Mouse (Mus musculus): Measurements from ENCODE around the gene Bag6. TPM values are rescaled to one million over a fixed set of nuclear protein-coding genes. Genes with fewer than 3 reads are reported as not detected.

Bag6 gene
- polyA plus RNA-seq (2015; fragmentation: Nextera tagmentation; extraction: Ambion mirVana): 37.5 and 40.5 TPM in 2 replicates

DNA sequence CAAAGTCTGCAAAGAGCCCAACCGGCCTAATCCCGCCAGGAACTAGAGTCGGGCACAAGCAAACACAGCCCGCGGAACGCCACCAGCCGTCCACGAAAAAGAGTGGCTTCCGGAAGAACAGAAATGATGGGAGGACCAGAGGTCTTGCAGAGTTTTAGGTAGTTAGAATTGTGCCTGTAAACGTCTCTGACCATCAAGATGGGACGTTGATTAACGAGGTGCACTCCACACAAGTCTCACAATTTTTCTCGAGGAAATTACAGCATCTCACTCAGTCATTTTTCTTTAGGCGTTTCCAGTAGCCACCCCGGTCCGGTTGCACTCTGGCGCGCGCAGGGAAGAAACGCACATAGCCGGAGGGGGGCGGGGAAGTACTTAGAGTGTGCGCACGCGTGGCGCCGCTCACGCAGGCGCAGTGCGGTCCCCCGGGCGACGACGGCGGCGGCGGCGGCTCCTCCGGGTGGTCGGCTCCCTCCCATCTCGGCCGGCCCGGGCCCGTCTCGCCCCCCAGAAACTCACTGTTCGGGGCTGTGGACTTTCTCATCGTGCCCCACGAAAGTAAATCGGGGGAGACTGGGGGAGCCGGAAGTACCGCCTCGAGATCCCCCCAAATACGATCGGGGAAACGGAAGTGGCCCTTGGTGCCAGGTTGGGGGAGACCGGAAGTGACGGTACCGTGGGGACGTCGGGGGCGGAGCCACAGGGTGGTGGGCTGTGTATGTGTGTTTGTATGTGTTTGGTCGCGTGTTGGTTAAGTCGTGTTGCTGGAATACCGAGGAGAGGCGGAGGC lies at the start of gene Bag6:
Bag6 (plus strand) TSS at position 378 of the 790 bp plus-strand sequence.
- WGBS: under 1% methylated on average over 66 of the region's 66 CpGs
- Histone ChIP-seq H3K9me3 (replicated peaks; ENCODE audit: control insufficient read depth, low read length) (no peaks in the 10 kb centered on the region), H3K4me1 (ENCODE audit: control insufficient read depth, insufficient read depth, low read length) (peaks cover 16% of the 10 kb centered on the region), H3K4me2 (ENCODE audit: low read depth, low read length) (peak within 1 kb of the TSS; percentile 92), H3K36me3 (ENCODE audit: control insufficient read depth, insufficient read depth) (peaks cover 12% of the 10 kb centered on the region), H3K4me3 (ENCODE audit: low read length) (peak within 1 kb of the TSS; percentile 86), H3K9ac (ENCODE audit: low read length) (peak within 1 kb of the TSS; percentile 90), H3K27me3 (ENCODE audit: control insufficient read depth, insufficient read depth, low read length) (no peaks in the 10 kb centered on the region), H3K27ac (ENCODE audit: low read length) (peak within 1 kb of the TSS; percentile 97)
- ATAC-seq (replicated peaks; ENCODE audit: extremely low read depth, insufficient read depth, low FRiP score): peak; percentile 95

DNA sequence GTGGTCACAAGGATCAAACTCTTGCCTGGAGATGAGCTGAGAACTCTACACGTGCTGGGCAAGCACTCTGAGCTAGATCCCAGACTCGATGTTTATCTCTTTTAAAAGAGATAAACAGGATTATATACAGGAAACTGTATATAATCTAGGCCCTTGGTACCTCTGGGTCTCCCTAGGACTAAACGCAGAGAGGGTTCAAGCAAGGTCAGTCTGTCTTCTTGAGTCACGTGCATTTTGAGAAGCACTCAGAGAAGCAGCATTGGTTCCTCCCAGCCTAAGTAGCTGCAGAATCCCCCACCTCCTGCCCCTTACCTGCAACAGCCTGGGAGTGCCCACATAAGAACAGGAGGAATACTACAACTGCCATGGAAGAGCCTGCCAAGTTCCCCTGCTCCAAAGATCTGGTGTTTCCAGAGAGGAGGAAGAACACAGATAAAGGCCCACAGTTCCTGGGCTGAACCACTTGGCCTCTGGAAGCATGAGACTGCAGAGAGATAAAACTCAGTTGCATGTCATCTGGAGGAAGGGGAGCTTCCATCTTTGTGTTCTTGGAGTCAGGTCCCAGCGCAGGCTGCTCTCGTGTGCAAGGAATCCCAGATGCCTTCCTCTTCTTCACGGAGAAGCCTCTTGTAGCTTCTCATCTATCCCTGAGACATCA lies 49.6 kb upstream of the Bag6 start, which contains the start of gene Ly6g6f:
Ly6g6f (minus strand) TSS at position 403 of the 658 bp plus-strand sequence.
- ATAC-seq (replicated peaks; ENCODE audit: extremely low read depth, insufficient read depth, low FRiP score): no peak
- no peaks in the 10 kb centered on the region for H3K27me3 ChIP-seq (ENCODE audit: control insufficient read depth, insufficient read depth, low read length)
- H3K4me3 ChIP-seq (ENCODE audit: low read length): no peak within 1 kb of the TSS
- no peak within 1 kb of the TSS for H3K9ac ChIP-seq (ENCODE audit: low read length)
- no peaks in the 10 kb centered on the region for H3K36me3 ChIP-seq (ENCODE audit: control insufficient read depth, insufficient read depth)
- H3K4me2 ChIP-seq (ENCODE audit: low read depth, low read length): no peak within 1 kb of the TSS
- H3K4me1 ChIP-seq (ENCODE audit: control insufficient read depth, insufficient read depth, low read length): peaks cover 6% of the 10 kb centered on the region
- WGBS: 56% methylated on average over 7 of the region's 7 CpGs
- H3K9me3 ChIP-seq (replicated peaks; ENCODE audit: control insufficient read depth, low read length): no peaks in the 10 kb centered on the region
- H3K27ac ChIP-seq (ENCODE audit: low read length): no peak within 1 kb of the TSS

DNA sequence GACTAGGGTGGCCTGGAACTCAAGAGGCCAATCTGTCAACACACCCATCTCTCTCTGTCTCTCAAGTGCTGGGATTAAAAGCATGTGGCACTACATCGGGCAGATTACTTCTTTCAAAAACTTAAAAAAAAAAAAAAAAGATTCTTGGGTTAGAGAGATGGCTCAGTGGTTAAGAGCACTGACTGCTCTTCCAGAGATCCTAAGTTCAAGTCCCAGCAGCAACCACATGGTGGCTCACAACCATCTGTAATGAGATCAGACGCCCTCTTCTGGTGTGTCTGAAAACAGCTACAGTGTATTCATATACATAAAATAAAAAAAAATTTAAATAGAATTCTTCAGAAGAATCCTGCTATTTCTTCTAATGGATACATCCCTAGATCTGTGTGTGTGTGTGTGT lies 46.8 kb upstream of the Bag6 start:
- 42% methylated on average over 2 of the region's 2 CpGs for WGBS
- Histone ChIP-seq H3K4me1 (ENCODE audit: control insufficient read depth, insufficient read depth, low read length) (peaks cover 9% of the 10 kb centered on the region), H3K27me3 (ENCODE audit: control insufficient read depth, insufficient read depth, low read length) (no peaks in the 10 kb centered on the region), H3K36me3 (ENCODE audit: control insufficient read depth, insufficient read depth) (peaks cover 12% of the 10 kb centered on the region; the same call in 1 of the 2 replicates), H3K9me3 (replicated peaks; ENCODE audit: control insufficient read depth, low read length) (no peaks in the 10 kb centered on the region), H3K27ac (ENCODE audit: low read length) (no peak overlapping the region), H3K9ac (ENCODE audit: low read length) (no peak overlapping the region), H3K4me2 (ENCODE audit: low read depth, low read length) (no peak overlapping the region), H3K4me3 (ENCODE audit: low read length) (no peak overlapping the region)
- ATAC-seq (replicated peaks; ENCODE audit: extremely low read depth, insufficient read depth, low FRiP score): no peak

DNA sequence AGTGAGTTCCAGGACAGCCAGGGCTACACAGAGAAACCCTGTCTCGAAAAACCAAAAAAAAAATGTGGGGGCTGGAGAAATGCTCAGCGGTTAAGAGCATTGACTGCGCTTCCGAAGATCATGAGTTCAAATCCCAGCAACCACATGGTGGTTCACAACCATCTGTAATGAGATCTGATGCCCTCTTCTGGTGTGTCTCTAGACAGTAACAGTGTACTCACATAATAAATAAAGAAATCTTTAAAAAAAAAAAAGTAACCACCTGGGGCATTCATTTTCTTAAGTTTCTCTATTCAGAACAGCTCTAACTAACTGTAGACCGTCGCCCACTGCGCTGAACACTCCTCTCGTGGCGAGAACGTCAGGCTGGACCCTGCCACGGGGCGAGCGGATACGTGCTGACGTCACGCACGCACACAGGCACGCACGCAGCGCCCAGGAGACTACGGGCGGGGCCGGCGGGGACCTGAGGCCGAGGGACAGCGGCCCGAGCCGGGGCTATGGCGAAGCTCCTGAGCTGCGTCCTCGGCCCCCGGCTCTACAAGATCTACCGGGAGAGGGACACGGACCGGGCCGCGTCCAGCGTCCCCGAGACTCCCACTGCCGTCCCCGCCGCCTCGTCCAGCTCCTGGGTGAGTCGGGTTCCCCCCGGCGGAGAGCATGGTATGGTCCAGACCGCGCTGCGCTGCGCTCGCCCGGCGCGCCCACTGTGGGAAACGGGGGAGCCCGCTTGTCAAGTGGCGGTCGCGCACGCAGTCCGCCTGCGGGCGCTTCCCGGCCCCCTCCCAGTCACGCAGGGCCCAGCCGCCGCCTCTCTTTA lies 45.9 kb upstream of the Bag6 start, which contains the start of gene Abhd16a:
Abhd16a (plus strand) TSS at position 439 of the 820 bp plus-strand sequence.
- Histone ChIP-seq H3K4me2 (ENCODE audit: low read depth, low read length) (peak within 1 kb of the TSS; percentile 86), H3K27me3 (ENCODE audit: control insufficient read depth, insufficient read depth, low read length) (no peaks in the 10 kb centered on the region), H3K27ac (ENCODE audit: low read length) (peak within 1 kb of the TSS; percentile 98), H3K4me1 (ENCODE audit: control insufficient read depth, insufficient read depth, low read length) (peaks cover 9% of the 10 kb centered on the region), H3K9ac (ENCODE audit: low read length) (peak within 1 kb of the TSS; percentile 94), H3K9me3 (replicated peaks; ENCODE audit: control insufficient read depth, low read length) (no peaks in the 10 kb centered on the region), H3K4me3 (ENCODE audit: low read length) (peak within 1 kb of the TSS; percentile 78), H3K36me3 (ENCODE audit: control insufficient read depth, insufficient read depth) (peaks cover 14% of the 10 kb centered on the region; the same call in 1 of the 2 replicates)
- WGBS: 3% methylated on average over 67 of the region's 67 CpGs
- peak; percentile 99 for ATAC-seq (replicated peaks; ENCODE audit: extremely low read depth, insufficient read depth, low FRiP score)

DNA sequence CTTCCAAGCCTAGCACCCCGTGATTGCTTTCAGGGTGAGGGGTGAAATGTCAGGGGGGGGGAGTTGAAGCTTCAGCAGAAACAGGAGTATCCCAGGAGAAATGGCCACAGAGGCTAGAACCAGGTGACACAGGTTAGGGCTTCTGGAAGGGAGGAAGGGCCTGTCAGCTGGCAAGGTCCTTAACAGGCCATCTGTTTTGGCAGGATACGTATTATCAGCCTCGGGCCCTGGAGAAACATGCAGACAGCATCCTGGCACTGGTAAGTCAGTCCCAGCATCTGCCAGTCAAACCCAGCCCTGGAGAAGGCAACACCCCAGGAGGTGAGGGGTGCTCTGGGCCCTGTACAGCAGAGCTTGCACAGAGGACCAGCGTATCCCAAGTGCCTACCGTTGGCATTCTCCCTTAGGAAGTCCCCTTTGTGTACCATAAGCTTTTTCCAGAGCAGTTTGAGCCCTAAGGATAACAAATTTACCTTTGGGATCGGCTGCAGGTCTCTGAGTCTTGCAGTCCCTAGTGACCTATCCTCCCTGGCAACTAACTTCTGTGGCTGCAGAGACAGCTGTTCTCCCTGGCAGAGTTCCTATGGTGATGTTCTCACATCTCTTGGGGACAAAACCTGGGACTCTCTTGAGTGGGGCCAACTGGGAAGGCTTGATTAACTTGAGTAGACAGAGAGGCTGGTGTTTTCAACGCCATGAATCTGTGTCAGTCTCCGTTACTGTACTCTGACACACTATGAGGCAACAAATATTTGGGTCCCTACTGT lies 44.6 kb upstream of the Bag6 start:
- WGBS: 54% methylated on average over 8 of the region's 8 CpGs
- Histone ChIP-seq H3K4me1 (ENCODE audit: control insufficient read depth, insufficient read depth, low read length) (peaks cover 9% of the 10 kb centered on the region), H3K4me2 (ENCODE audit: low read depth, low read length) (peak overlapping the region; percentile 86), H3K27me3 (ENCODE audit: control insufficient read depth, insufficient read depth, low read length) (no peaks in the 10 kb centered on the region), H3K9ac (ENCODE audit: low read length) (peak overlapping the region; percentile 94), H3K9me3 (replicated peaks; ENCODE audit: control insufficient read depth, low read length) (no peaks in the 10 kb centered on the region), H3K27ac (ENCODE audit: low read length) (peak overlapping the region; percentile 98), H3K36me3 (ENCODE audit: control insufficient read depth, insufficient read depth) (peaks cover 14% of the 10 kb centered on the region; the same call in 1 of the 2 replicates), H3K4me3 (ENCODE audit: low read length) (peak overlapping the region; percentile 78)
- no peak for ATAC-seq (replicated peaks; ENCODE audit: extremely low read depth, insufficient read depth, low FRiP score)

DNA sequence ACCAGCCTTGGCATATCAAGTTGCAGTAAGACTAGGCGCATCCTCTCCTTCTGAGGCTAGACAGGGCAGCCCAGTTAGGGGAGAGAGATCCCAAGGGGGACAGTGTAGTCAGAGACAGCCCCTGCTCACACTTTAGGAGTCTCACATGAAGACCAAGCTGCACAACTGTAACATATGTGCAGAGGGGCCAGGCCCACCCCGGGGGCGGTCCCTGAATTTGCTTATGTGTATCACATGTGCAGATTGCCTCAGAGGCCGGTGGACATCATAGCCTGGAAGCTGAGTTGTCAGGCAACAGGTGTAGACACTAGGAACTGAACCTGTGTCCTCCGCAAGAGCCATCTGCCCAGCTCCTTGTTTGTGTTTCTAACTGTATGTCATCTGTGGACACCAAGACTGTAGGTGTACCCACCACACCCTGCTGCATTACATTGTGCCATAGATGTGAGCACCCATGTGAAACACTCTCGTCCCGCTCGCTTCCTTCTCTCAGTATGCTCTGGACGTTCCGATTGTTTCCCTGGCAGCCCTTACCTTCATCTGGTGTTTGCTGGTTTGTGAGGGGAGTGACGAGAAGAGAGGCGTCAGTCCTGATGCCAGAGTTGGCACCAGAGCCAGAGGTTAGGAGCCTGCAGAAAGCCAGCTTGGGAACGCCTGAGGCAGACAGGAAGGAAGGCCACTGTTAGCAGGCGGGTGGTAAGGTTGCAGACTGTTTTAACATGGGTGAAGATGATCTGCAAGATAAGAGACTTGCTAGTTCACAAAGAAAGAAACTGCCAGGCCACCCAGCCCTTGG lies 42.4 kb upstream of the Bag6 start:
- no peak overlapping the region for H3K27ac ChIP-seq (ENCODE audit: low read length)
- no peak overlapping the region for H3K4me2 ChIP-seq (ENCODE audit: low read depth, low read length)
- peaks cover 9% of the 10 kb centered on the region for H3K4me1 ChIP-seq (ENCODE audit: control insufficient read depth, insufficient read depth, low read length)
- H3K27me3 ChIP-seq (ENCODE audit: control insufficient read depth, insufficient read depth, low read length): no peaks in the 10 kb centered on the region
- 86% methylated on average over 14 of the region's 14 CpGs for WGBS
- no peak overlapping the region for H3K9ac ChIP-seq (ENCODE audit: low read length)
- H3K4me3 ChIP-seq (ENCODE audit: low read length): no peak overlapping the region
- H3K36me3 ChIP-seq (ENCODE audit: control insufficient read depth, insufficient read depth): peaks cover 23% of the 10 kb centered on the region
- H3K9me3 ChIP-seq (replicated peaks; ENCODE audit: control insufficient read depth, low read length): no peaks in the 10 kb centered on the region
- ATAC-seq (replicated peaks; ENCODE audit: extremely low read depth, insufficient read depth, low FRiP score): no peak

DNA sequence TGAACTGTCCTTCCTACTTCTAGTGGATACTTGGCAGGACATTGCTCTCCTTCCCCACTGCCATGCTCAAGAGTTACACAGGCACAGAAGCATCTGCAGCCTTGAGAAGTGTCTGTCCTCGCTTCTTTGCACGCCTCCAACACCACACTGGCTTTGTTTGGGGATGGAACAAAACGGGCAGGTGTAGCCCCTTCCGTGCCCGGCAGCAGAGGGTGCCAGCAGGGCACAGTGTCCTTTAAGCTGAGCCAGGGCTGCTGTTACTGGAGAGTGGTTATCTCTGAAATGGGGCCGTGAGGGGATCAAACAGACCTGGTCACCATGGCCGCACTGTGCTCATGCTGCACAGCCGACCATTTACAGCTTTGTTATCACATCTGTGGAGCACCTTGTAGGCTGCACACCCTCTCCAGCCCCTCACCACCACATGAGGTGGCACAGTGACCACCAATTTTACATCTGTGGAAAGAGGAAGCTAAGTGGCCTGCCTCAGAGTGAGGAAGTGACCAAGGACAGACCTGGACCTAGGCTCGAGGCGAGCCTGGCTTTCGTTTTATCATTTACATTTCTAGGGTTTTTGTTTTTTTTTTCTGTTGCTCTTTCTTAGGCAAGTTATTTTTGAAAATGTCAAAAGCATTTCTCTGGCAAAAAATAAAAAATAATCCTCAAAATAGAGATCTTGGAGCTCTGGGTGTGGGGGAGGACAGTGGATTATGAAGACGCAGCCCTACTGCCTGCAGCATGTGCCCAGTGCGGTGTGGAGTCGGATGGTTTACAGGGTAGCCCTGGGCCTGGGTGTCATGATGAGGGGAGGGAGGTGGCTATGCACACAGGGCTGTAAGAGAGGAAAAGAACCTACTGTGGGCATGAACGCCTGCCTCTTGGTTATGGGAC lies 40.3 kb upstream of the Bag6 start:
- H3K9me3 ChIP-seq (replicated peaks; ENCODE audit: control insufficient read depth, low read length): no peaks in the 10 kb centered on the region
- 74% methylated on average over 15 of the region's 15 CpGs for WGBS
- H3K9ac ChIP-seq (ENCODE audit: low read length): no peak overlapping the region
- H3K4me3 ChIP-seq (ENCODE audit: low read length): no peak overlapping the region
- no peak overlapping the region for H3K4me2 ChIP-seq (ENCODE audit: low read depth, low read length)
- no peak for ATAC-seq (replicated peaks; ENCODE audit: extremely low read depth, insufficient read depth, low FRiP score)
- peaks cover 34% of the 10 kb centered on the region for H3K36me3 ChIP-seq (ENCODE audit: control insufficient read depth, insufficient read depth)
- H3K4me1 ChIP-seq (ENCODE audit: control insufficient read depth, insufficient read depth, low read length): peaks cover 9% of the 10 kb centered on the region
- no peaks in the 10 kb centered on the region for H3K27me3 ChIP-seq (ENCODE audit: control insufficient read depth, insufficient read depth, low read length)
- H3K27ac ChIP-seq (ENCODE audit: low read length): no peak overlapping the region
